Mouse (Mus musculus): ENCODE data around the gene Trim71. TPM values are rescaled to one million over a fixed set of nuclear protein-coding genes. Genes with fewer than 3 reads are reported as not detected.

The Trim71 gene
- polyA plus RNA-seq, 1 experiment from 2014 or later = 0.23 TPM

- Histone ChIP-seq H3K9me3 (replicated peaks) (no peaks in the 10 kb centered on the region), H3K4me3 (replicated peaks) (no peak overlapping the region), H3K27me3 (no peaks in the 10 kb centered on the region), H3K4me1 (peaks cover 4% of the 10 kb centered on the region; the same call in 1 of the 2 replicates), H3K36me3 (no peaks in the 10 kb centered on the region), H3K27ac (replicated peaks) (no peak overlapping the region), H3K4me2 (replicated peaks) (no peak overlapping the region), H3K9ac (no peak overlapping the region)
- WGBS = 48% methylated on average over 2 of the region's 2 CpGs
- no peak for ATAC-seq (ENCODE audit: insufficient number of reproducible peaks, low FRiP score, low TSS enrichment, low read depth)
Measured at GRCm38 (mm10) chr9:114536628-114537027, 27.5 kb downstream of the Trim71 start.

- no peak overlapping the region for H3K9ac ChIP-seq
- H3K4me2 ChIP-seq (replicated peaks) = no peak overlapping the region
- no peak overlapping the region for H3K4me3 ChIP-seq (replicated peaks)
- no peak overlapping the region for H3K27ac ChIP-seq (replicated peaks)
- H3K36me3 ChIP-seq = no peaks in the 10 kb centered on the region
- no peaks in the 10 kb centered on the region for H3K9me3 ChIP-seq (replicated peaks)
- H3K4me1 ChIP-seq = peaks cover 8% of the 10 kb centered on the region
- ATAC-seq (ENCODE audit: insufficient number of reproducible peaks, low FRiP score, low TSS enrichment, low read depth) = no peak
- WGBS = 80% methylated on average over 9 of the region's 9 CpGs
- H3K27me3 ChIP-seq = no peaks in the 10 kb centered on the region
Measured at GRCm38 (mm10) chr9:114534747-114535517, 29.2 kb downstream of the Trim71 start.

- no peak overlapping the region for H3K9ac ChIP-seq
Measured at GRCm38 (mm10) chr9:114533848-114534247, 30.3 kb downstream of the Trim71 start.

GRCm38 (mm10) chr9:114531276-114531675, 32.9 kb downstream of the Trim71 start:
- no peak for ATAC-seq (ENCODE audit: insufficient number of reproducible peaks, low FRiP score, low TSS enrichment, low read depth)
- H3K9me3 ChIP-seq (replicated peaks) = no peaks in the 10 kb centered on the region
- no peak overlapping the region for H3K4me2 ChIP-seq (replicated peaks)
- WGBS = 30% methylated on average over 11 of the region's 11 CpGs
- H3K9ac ChIP-seq = no peak overlapping the region
- H3K36me3 ChIP-seq = no peaks in the 10 kb centered on the region
- no peak overlapping the region for H3K4me3 ChIP-seq (replicated peaks)
- no peak overlapping the region for H3K27ac ChIP-seq (replicated peaks)
- H3K27me3 ChIP-seq = no peaks in the 10 kb centered on the region
- peaks cover 25% of the 10 kb centered on the region for H3K4me1 ChIP-seq

More at GRCm38 (mm10) chr9:114533848-114534247, 30.3 kb downstream of the Trim71 start:
- Histone ChIP-seq H3K4me3 (replicated peaks) (no peak overlapping the region), H3K4me1 (peaks cover 8% of the 10 kb centered on the region), H3K4me2 (replicated peaks) (no peak overlapping the region), H3K9me3 (replicated peaks) (no peaks in the 10 kb centered on the region), H3K27ac (replicated peaks) (no peak overlapping the region), H3K27me3 (no peaks in the 10 kb centered on the region), H3K36me3 (no peaks in the 10 kb centered on the region)
- whole genome bisulfite sequencing = 72% methylated on average over 4 of the region's 4 CpGs
- no peak for ATAC-seq (ENCODE audit: insufficient number of reproducible peaks, low FRiP score, low TSS enrichment, low read depth)

GRCm38 (mm10) chr9:114528680-114529048, 35.5 kb downstream of the Trim71 start:
- H3K4me1 ChIP-seq = peaks cover 32% of the 10 kb centered on the region
- H3K9ac ChIP-seq = no peak overlapping the region
- H3K4me2 ChIP-seq (replicated peaks) = no peak overlapping the region
- H3K27me3 ChIP-seq = no peaks in the 10 kb centered on the region
- H3K27ac ChIP-seq (replicated peaks) = no peak overlapping the region
- H3K36me3 ChIP-seq = no peaks in the 10 kb centered on the region
- H3K4me3 ChIP-seq (replicated peaks) = no peak overlapping the region
- no peaks in the 10 kb centered on the region for H3K9me3 ChIP-seq (replicated peaks)
- ATAC-seq (ENCODE audit: insufficient number of reproducible peaks, low FRiP score, low TSS enrichment, low read depth) = no peak
- 29% methylated on average over 9 of the region's 9 CpGs for WGBS

GRCm38 (mm10) chr9:114527992-114528679, 36.0 kb downstream of the Trim71 start:
- Histone ChIP-seq H3K9me3 (replicated peaks) (no peaks in the 10 kb centered on the region), H3K27ac (replicated peaks) (no peak overlapping the region; the same call in 1 of the 2 replicates), H3K27me3 (no peaks in the 10 kb centered on the region), H3K36me3 (no peaks in the 10 kb centered on the region), H3K4me2 (replicated peaks) (peak overlapping the region; percentile 15; the same call in 1 of the 2 replicates), H3K9ac (no peak overlapping the region), H3K4me1 (peaks cover 32% of the 10 kb centered on the region), H3K4me3 (replicated peaks) (no peak overlapping the region)
- ATAC-seq (ENCODE audit: insufficient number of reproducible peaks, low FRiP score, low TSS enrichment, low read depth) = no peak
- 17% methylated on average over 17 of the region's 17 CpGs for WGBS

GRCm38 (mm10) chr9:114527085-114527484, 37.1 kb downstream of the Trim71 start:
- peak overlapping the region; percentile 17; the same call in 1 of the 2 replicates for H3K4me3 ChIP-seq (replicated peaks)
- no peaks in the 10 kb centered on the region for H3K9me3 ChIP-seq (replicated peaks)
- no peaks in the 10 kb centered on the region for H3K36me3 ChIP-seq
- ATAC-seq (ENCODE audit: insufficient number of reproducible peaks, low FRiP score, low TSS enrichment, low read depth) = peak; percentile 25; the same call in 1 of the 2 replicates
- H3K9ac ChIP-seq = no peak overlapping the region
- 7% methylated on average over 16 of the region's 16 CpGs for WGBS
- H3K27ac ChIP-seq (replicated peaks) = no peak overlapping the region
- H3K4me2 ChIP-seq (replicated peaks) = peak overlapping the region; percentile 45
- no peaks in the 10 kb centered on the region for H3K27me3 ChIP-seq
- peaks cover 32% of the 10 kb centered on the region for H3K4me1 ChIP-seq

GRCm38 (mm10) chr9:114526581-114526980, 37.6 kb downstream of the Trim71 start:
- no peak overlapping the region for H3K9ac ChIP-seq
- peak overlapping the region; percentile 45 for H3K4me2 ChIP-seq (replicated peaks)
- H3K4me3 ChIP-seq (replicated peaks) = peak overlapping the region; percentile 17; the same call in 1 of the 2 replicates
- no peaks in the 10 kb centered on the region for H3K27me3 ChIP-seq
- H3K9me3 ChIP-seq (replicated peaks) = no peaks in the 10 kb centered on the region
- H3K4me1 ChIP-seq = peaks cover 32% of the 10 kb centered on the region
- WGBS = 12% methylated on average over 8 of the region's 8 CpGs
- H3K27ac ChIP-seq (replicated peaks) = no peak overlapping the region
- ATAC-seq (ENCODE audit: insufficient number of reproducible peaks, low FRiP score, low TSS enrichment, low read depth) = no peak
- no peaks in the 10 kb centered on the region for H3K36me3 ChIP-seq

- 14% methylated on average over 8 of the region's 8 CpGs for WGBS
- no peak overlapping the region for H3K4me2 ChIP-seq (replicated peaks)
- no peaks in the 10 kb centered on the region for H3K36me3 ChIP-seq
- no peaks in the 10 kb centered on the region for H3K9me3 ChIP-seq (replicated peaks)
- no peak overlapping the region for H3K9ac ChIP-seq
- no peaks in the 10 kb centered on the region for H3K27me3 ChIP-seq
- H3K4me3 ChIP-seq (replicated peaks) = no peak overlapping the region
- no peak overlapping the region for H3K27ac ChIP-seq (replicated peaks)
- no peak for ATAC-seq (ENCODE audit: insufficient number of reproducible peaks, low FRiP score, low TSS enrichment, low read depth)
- H3K4me1 ChIP-seq = peaks cover 27% of the 10 kb centered on the region
Measured at GRCm38 (mm10) chr9:114525891-114526290, 38.3 kb downstream of the Trim71 start.

GRCm38 (mm10) chr9:114525073-114525633, 39.0 kb downstream of the Trim71 start:
- WGBS = 91% methylated on average over 13 of the region's 15 CpGs
- Histone ChIP-seq H3K9ac (no peak overlapping the region), H3K27ac (replicated peaks) (no peak overlapping the region), H3K9me3 (replicated peaks) (no peaks in the 10 kb centered on the region), H3K4me3 (replicated peaks) (no peak overlapping the region), H3K36me3 (no peaks in the 10 kb centered on the region), H3K4me2 (replicated peaks) (no peak overlapping the region), H3K4me1 (peaks cover 24% of the 10 kb centered on the region), H3K27me3 (no peaks in the 10 kb centered on the region)
- no peak for ATAC-seq (ENCODE audit: insufficient number of reproducible peaks, low FRiP score, low TSS enrichment, low read depth)

GRCm38 (mm10) chr9:114522501-114522900, 41.7 kb downstream of the Trim71 start:
- Histone ChIP-seq H3K9me3 (replicated peaks) (no peaks in the 10 kb centered on the region), H3K27me3 (no peaks in the 10 kb centered on the region), H3K9ac (no peak overlapping the region), H3K4me3 (replicated peaks) (no peak overlapping the region), H3K27ac (replicated peaks) (no peak overlapping the region), H3K4me1 (peaks cover 17% of the 10 kb centered on the region), H3K4me2 (replicated peaks) (no peak overlapping the region), H3K36me3 (no peaks in the 10 kb centered on the region)
- no peak for ATAC-seq (ENCODE audit: insufficient number of reproducible peaks, low FRiP score, low TSS enrichment, low read depth)
- 84% methylated on average over 9 of the region's 9 CpGs for WGBS

Data from embryonic facial prominence, embryonic 15.5 days (tissue).